ENCODE assay signal across 8 mouse cellular contexts in genomic region chr3:135826684-135827249, GRCm38 (mm10). TPM values are rescaled to one million over a fixed set of nuclear protein-coding genes. Genes with fewer than 3 reads are reported as not detected.
DNase-seq lines count a peak whose midpoint lies in the region; ATAC-seq and TF ChIP-seq lines count a peak whose summit lies in the region.

No protein-coding gene starts in this region.

- peak overlapping the region; percentile 74 for H3K4me2 ChIP-seq in hindbrain, postnatal 0 days (ENCODE audit: low read depth, low read length)

- intact Hi-C loops in heart, postnatal 36 days (cut with DNase I): no loop called here

- H3K27me3 ChIP-seq in heart, embryonic 10.5 days (ENCODE audit: insufficient read depth, poor library complexity, severe bottlenecking): no peaks in the 10 kb centered on the region
- no peaks in the 10 kb centered on the region for H3K27me3 ChIP-seq in hindbrain, postnatal 0 days (ENCODE audit: insufficient read depth, low read length)
- H3K27me3 ChIP-seq in midbrain, embryonic 10.5 days (ENCODE audit: low read depth, poor library complexity, severe bottlenecking): peaks cover 18% of the 10 kb centered on the region

- peak overlapping the region; percentile 85 for H3K4me3 ChIP-seq in heart, embryonic 10.5 days
- peak overlapping the region; percentile 52 for H3K4me3 ChIP-seq in hindbrain, postnatal 0 days (ENCODE audit: low read length)
- peak overlapping the region; percentile 74 for H3K4me3 ChIP-seq in midbrain, embryonic 10.5 days

- no peak for TF ChIP-seq CTCF in hindbrain, postnatal 0 days (IDR thresholded peaks at IDR 0.05; ENCODE audit: low read depth)

- H3K36me3 ChIP-seq in heart, embryonic 10.5 days: 0 out of 2 replicates have a peak, but pooled peaks cover 4% of the 10 kb centered on the region
- H3K36me3 ChIP-seq in hindbrain, postnatal 0 days (ENCODE audit: insufficient read depth, low read length): no peaks in the 10 kb centered on the region
- no peaks in the 10 kb centered on the region for H3K36me3 ChIP-seq in midbrain, embryonic 10.5 days

- 12% methylated on average over 12 of the region's 12 CpGs for WGBS in heart, embryonic 10.5 days
- WGBS in hindbrain, postnatal 0 days: 25% methylated on average over 12 of the region's 12 CpGs
- WGBS in midbrain, embryonic 10.5 days: 26% methylated on average over 12 of the region's 12 CpGs

- no peaks in the 10 kb centered on the region for H3K9me3 ChIP-seq in heart, embryonic 10.5 days
- H3K9me3 ChIP-seq in hindbrain, postnatal 0 days (ENCODE audit: low read length): no peaks in the 10 kb centered on the region
- no peaks in the 10 kb centered on the region for H3K9me3 ChIP-seq in midbrain, embryonic 10.5 days (replicated peaks)

- peak overlapping the region; percentile 49 for H3K9ac ChIP-seq in hindbrain, postnatal 0 days (replicated peaks; ENCODE audit: low read length)

- DNase-seq in heart, embryonic 10.5 days (ENCODE audit: low spot score): no peak
- DNase-seq in heart, postnatal 36 days: no peak
- DNase-seq in MEL-GATA-1-ER (ENCODE audit: extremely low read depth, low read depth): peak; percentile 63
- DNase-seq in hindbrain, postnatal 0 days (ENCODE audit: low spot score): no peak
- DNase-seq in midbrain, embryonic 10.5 days (ENCODE audit: low spot score): no peak
- no peak for DNase-seq in right cerebral cortex, postnatal 10 days (ENCODE audit: low spot score in 2 of 2)
- no peak for DNase-seq in urinary bladder, postnatal 25 days (ENCODE audit: low spot score)
- no peak for DNase-seq in adrenal gland, adult 2 months

- H3K27ac ChIP-seq in heart, embryonic 10.5 days: peak overlapping the region; percentile 94
- no peak overlapping the region for H3K27ac ChIP-seq in hindbrain, postnatal 0 days
- H3K27ac ChIP-seq in midbrain, embryonic 10.5 days (replicated peaks): peak overlapping the region; percentile 87

- peaks cover 39% of the 10 kb centered on the region for H3K4me1 ChIP-seq in heart, embryonic 10.5 days
- peaks cover 10% of the 10 kb centered on the region for H3K4me1 ChIP-seq in hindbrain, postnatal 0 days (ENCODE audit: insufficient read depth, low read length)
- H3K4me1 ChIP-seq in midbrain, embryonic 10.5 days: peaks cover 24% of the 10 kb centered on the region

- no peak for ATAC-seq in hindbrain, postnatal 0 days

RNA-seq across cellular contexts. Expression of gene Slc39a8, which starts 1.7 kb away (rescaled TPM):
- polyA plus RNA-seq in heart, embryonic 10.5 days (2016; fragmentation: Nextera tagmentation; extraction: Ambion mirVana): 47.7 and 49.2 TPM in 2 replicates
- total RNA-seq in heart, postnatal 36 days (2021): 1 to 10 TPM; 5.3 to 6.0 TPM
- 22.4 TPM in 2 replicates for total RNA-seq in hindbrain, postnatal 0 days (2014; rRNA removed)
- 14.5 and 15.5 TPM in 2 replicates for polyA plus RNA-seq in hindbrain, postnatal 0 days (2015; fragmentation: Nextera tagmentation; extraction: Ambion mirVana)
- polyA plus RNA-seq in midbrain, embryonic 10.5 days (2016; fragmentation: Nextera tagmentation; extraction: Ambion mirVana): 20.9 and 22.7 TPM in 2 replicates
- 1 to 10 TPM; 4.9 to 5.5 TPM for total RNA-seq in adrenal gland, adult 2 months (2021)
- polyA plus RNA-seq in adrenal gland, adult 2 months (2012; rRNA removed): 4.0 and 4.9 TPM in 2 replicates
